Mouse (Mus musculus): ENCODE data around the gene Copg2. TPM values are rescaled to one million over a fixed set of nuclear protein-coding genes. Genes with fewer than 3 reads are reported as not detected.

The Copg2 gene
- polyA plus RNA-seq, 1 experiment from 2014 or later, result 31.8 TPM

- no peak overlapping the region for H3K9ac ChIP-seq
- no peaks in the 10 kb centered on the region for H3K27me3 ChIP-seq
- WGBS, result 84% methylated on average over 4 of the region's 4 CpGs
- H3K4me2 ChIP-seq, result no peak overlapping the region
- H3K4me3 ChIP-seq, result no peak overlapping the region
- H3K9me3 ChIP-seq, result no peaks in the 10 kb centered on the region
- ATAC-seq (ENCODE audit: low FRiP score), result no peak
- H3K36me3 ChIP-seq, result peaks cover 18% of the 10 kb centered on the region
- H3K27ac ChIP-seq, result no peak overlapping the region
- peaks cover 14% of the 10 kb centered on the region for H3K4me1 ChIP-seq (replicated peaks)
Observed at GRCm38 (mm10) chr6:30893081-30893480, 3.5 kb downstream of the Copg2 start.

- Histone ChIP-seq H3K9me3 (no peaks in the 10 kb centered on the region), H3K36me3 (peaks cover 23% of the 10 kb centered on the region), H3K4me2 (no peak overlapping the region), H3K27ac (no peak overlapping the region), H3K27me3 (no peaks in the 10 kb centered on the region), H3K4me3 (no peak overlapping the region), H3K4me1 (replicated peaks) (peaks cover 9% of the 10 kb centered on the region), H3K9ac (no peak overlapping the region)
- ATAC-seq (ENCODE audit: low FRiP score), result no peak
Observed at GRCm38 (mm10) chr6:30891761-30892160, 4.8 kb downstream of the Copg2 start.

GRCm38 (mm10) chr6:30884856-30885255 lies 11.7 kb downstream of the Copg2 start:
- 86% methylated on average over 3 of the region's 3 CpGs for WGBS
- peaks cover 44% of the 10 kb centered on the region for H3K36me3 ChIP-seq
- H3K9ac ChIP-seq, result no peak overlapping the region

GRCm38 (mm10) chr6:30883491-30883890 lies 13.1 kb downstream of the Copg2 start:
- no peak overlapping the region for H3K27ac ChIP-seq
- H3K4me1 ChIP-seq (replicated peaks), result no peaks in the 10 kb centered on the region
- H3K36me3 ChIP-seq, result peaks cover 45% of the 10 kb centered on the region
- no peak overlapping the region for H3K9ac ChIP-seq
- no peaks in the 10 kb centered on the region for H3K9me3 ChIP-seq
- H3K4me2 ChIP-seq, result no peak overlapping the region
- no peak for ATAC-seq (ENCODE audit: low FRiP score)
- no peak overlapping the region for H3K4me3 ChIP-seq
- 89% methylated on average over 4 of the region's 4 CpGs for WGBS
- no peaks in the 10 kb centered on the region for H3K27me3 ChIP-seq

More at GRCm38 (mm10) chr6:30884856-30885255, 11.7 kb downstream of the Copg2 start:
- Histone ChIP-seq H3K4me3 (no peak overlapping the region), H3K4me1 (replicated peaks) (no peaks in the 10 kb centered on the region), H3K27ac (no peak overlapping the region), H3K4me2 (no peak overlapping the region), H3K9me3 (no peaks in the 10 kb centered on the region), H3K27me3 (no peaks in the 10 kb centered on the region)
- ATAC-seq (ENCODE audit: low FRiP score), result no peak

GRCm38 (mm10) chr6:30876661-30877060 lies 19.9 kb downstream of the Copg2 start:
- ATAC-seq (ENCODE audit: low FRiP score), result no peak
- H3K36me3 ChIP-seq, result peaks cover 46% of the 10 kb centered on the region

GRCm38 (mm10) chr6:30866501-30866900 lies 30.1 kb downstream of the Copg2 start:
- H3K27me3 ChIP-seq, result no peaks in the 10 kb centered on the region
- no peaks in the 10 kb centered on the region for H3K4me1 ChIP-seq (replicated peaks)
- 98% methylated on average over 1 of the region's 1 CpGs for WGBS
- H3K9ac ChIP-seq, result peak overlapping the region; percentile 13; the same call in 1 of the 2 replicates
- no peaks in the 10 kb centered on the region for H3K9me3 ChIP-seq
- H3K4me2 ChIP-seq, result no peak overlapping the region
- H3K27ac ChIP-seq, result no peak overlapping the region
- no peak for ATAC-seq (ENCODE audit: low FRiP score)
- 0 out of 2 replicates have a peak, but pooled peaks cover 2% of the 10 kb centered on the region for H3K36me3 ChIP-seq
- no peak overlapping the region for H3K4me3 ChIP-seq

More at GRCm38 (mm10) chr6:30876661-30877060, 19.9 kb downstream of the Copg2 start:
- no peak overlapping the region for H3K4me3 ChIP-seq
- H3K27ac ChIP-seq, result no peak overlapping the region
- H3K9me3 ChIP-seq, result peaks cover 4% of the 10 kb centered on the region; the same call in 1 of the 2 replicates
- H3K4me2 ChIP-seq, result no peak overlapping the region
- H3K27me3 ChIP-seq, result no peaks in the 10 kb centered on the region
- H3K9ac ChIP-seq, result no peak overlapping the region
- no peaks in the 10 kb centered on the region for H3K4me1 ChIP-seq (replicated peaks)

- no peak for ATAC-seq (ENCODE audit: low FRiP score)
- no peak overlapping the region for H3K27ac ChIP-seq
- H3K9me3 ChIP-seq, result no peaks in the 10 kb centered on the region
- no peaks in the 10 kb centered on the region for H3K4me1 ChIP-seq (replicated peaks)
- peaks cover 8% of the 10 kb centered on the region; the same call in 1 of the 2 replicates for H3K36me3 ChIP-seq
- no peaks in the 10 kb centered on the region for H3K27me3 ChIP-seq
- no peak overlapping the region for H3K9ac ChIP-seq
- H3K4me3 ChIP-seq, result no peak overlapping the region
- H3K4me2 ChIP-seq, result no peak overlapping the region
- WGBS, result 90% methylated on average over 3 of the region's 3 CpGs
Observed at GRCm38 (mm10) chr6:30865031-30865678, 31.4 kb downstream of the Copg2 start.

GRCm38 (mm10) chr6:30855956-30856355 lies 40.6 kb downstream of the Copg2 start:
- no peaks in the 10 kb centered on the region for H3K27me3 ChIP-seq
- WGBS, result 97% methylated on average over 7 of the region's 7 CpGs
- ATAC-seq (ENCODE audit: low FRiP score), result no peak
- H3K9ac ChIP-seq, result no peak overlapping the region
- no peak overlapping the region for H3K27ac ChIP-seq
- H3K36me3 ChIP-seq, result peaks cover 42% of the 10 kb centered on the region
- no peaks in the 10 kb centered on the region for H3K9me3 ChIP-seq
- no peaks in the 10 kb centered on the region for H3K4me1 ChIP-seq (replicated peaks)
- H3K4me2 ChIP-seq, result no peak overlapping the region
- no peak overlapping the region for H3K4me3 ChIP-seq

GRCm38 (mm10) chr6:30855205-30855604 lies 41.4 kb downstream of the Copg2 start:
- 85% methylated on average over 2 of the region's 2 CpGs for WGBS
- H3K27ac ChIP-seq, result no peak overlapping the region
- H3K4me2 ChIP-seq, result no peak overlapping the region
- no peaks in the 10 kb centered on the region for H3K27me3 ChIP-seq
- H3K4me3 ChIP-seq, result no peak overlapping the region
- no peak for ATAC-seq (ENCODE audit: low FRiP score)
- peaks cover 37% of the 10 kb centered on the region for H3K36me3 ChIP-seq
- no peaks in the 10 kb centered on the region for H3K4me1 ChIP-seq (replicated peaks)
- H3K9ac ChIP-seq, result no peak overlapping the region
- H3K9me3 ChIP-seq, result no peaks in the 10 kb centered on the region

GRCm38 (mm10) chr6:30849818-30850217 lies 46.8 kb downstream of the Copg2 start:
- 73% methylated on average over 2 of the region's 2 CpGs for WGBS
- ATAC-seq (ENCODE audit: low FRiP score), result no peak
- H3K4me3 ChIP-seq, result no peak overlapping the region
- no peak overlapping the region for H3K27ac ChIP-seq
- 0 out of 2 replicates have a peak, but pooled peaks cover 5% of the 10 kb centered on the region for H3K9me3 ChIP-seq
- H3K36me3 ChIP-seq, result peaks cover 26% of the 10 kb centered on the region
- H3K4me1 ChIP-seq (replicated peaks), result no peaks in the 10 kb centered on the region
- H3K9ac ChIP-seq, result no peak overlapping the region
- H3K27me3 ChIP-seq, result no peaks in the 10 kb centered on the region
- H3K4me2 ChIP-seq, result no peak overlapping the region

- Histone ChIP-seq H3K27me3 (no peaks in the 10 kb centered on the region), H3K27ac (no peak overlapping the region), H3K36me3 (no peaks in the 10 kb centered on the region), H3K4me2 (no peak overlapping the region), H3K9me3 (no peaks in the 10 kb centered on the region), H3K4me1 (replicated peaks) (no peaks in the 10 kb centered on the region), H3K4me3 (no peak overlapping the region), H3K9ac (no peak overlapping the region)
- ATAC-seq (ENCODE audit: low FRiP score), result no peak
- 45% methylated on average over 2 of the region's 2 CpGs for WGBS
Observed at GRCm38 (mm10) chr6:30832241-30832640, 64.4 kb downstream of the Copg2 start.

GRCm38 (mm10) chr6:30813626-30814025 lies 83.0 kb downstream of the Copg2 start:
- H3K36me3 ChIP-seq, result peaks cover 13% of the 10 kb centered on the region
- no peak overlapping the region for H3K4me3 ChIP-seq
- no peak overlapping the region for H3K9ac ChIP-seq
- H3K27me3 ChIP-seq, result no peaks in the 10 kb centered on the region
- H3K9me3 ChIP-seq, result no peaks in the 10 kb centered on the region
- no peak overlapping the region for H3K27ac ChIP-seq
- no peak overlapping the region for H3K4me2 ChIP-seq
- H3K4me1 ChIP-seq (replicated peaks), result no peaks in the 10 kb centered on the region
- no peak for ATAC-seq (ENCODE audit: low FRiP score)

GRCm38 (mm10) chr6:30805053-30805752 lies 91.4 kb downstream of the Copg2 start:
- no peaks in the 10 kb centered on the region for H3K4me1 ChIP-seq (replicated peaks)
- no peak overlapping the region for H3K4me3 ChIP-seq
- WGBS, result 94% methylated on average over 5 of the region's 5 CpGs
- H3K27me3 ChIP-seq, result no peaks in the 10 kb centered on the region
- H3K36me3 ChIP-seq, result peaks cover 33% of the 10 kb centered on the region
- no peaks in the 10 kb centered on the region for H3K9me3 ChIP-seq
- no peak overlapping the region for H3K4me2 ChIP-seq
- ATAC-seq (ENCODE audit: low FRiP score), result no peak; the same call in 1 of the 2 replicates
- H3K27ac ChIP-seq, result peak overlapping the region; percentile 4; the same call in 1 of the 2 replicates
- H3K9ac ChIP-seq, result no peak overlapping the region
